Mouse (Mus musculus): ENCODE measurements around the gene Mapk1ip1. TPM values are rescaled to one million over a fixed set of nuclear protein-coding genes. Genes with fewer than 3 reads are reported as not detected.

Mapk1ip1 gene
- polyA plus RNA-seq, 1 experiment from 2014 or later, result 14.5 TPM

GRCm38 (mm10) chr7:138824995-138825756 lies 20.9 kb downstream of the Mapk1ip1 start:
- 82% methylated on average over 19 of the region's 19 CpGs for WGBS
- H3K4me2 ChIP-seq, result no peak overlapping the region
- H3K9me3 ChIP-seq, result no peaks in the 10 kb centered on the region
- H3K4me1 ChIP-seq, result no peaks in the 10 kb centered on the region
- H3K36me3 ChIP-seq, result no peaks in the 10 kb centered on the region
- H3K4me3 ChIP-seq, result no peak overlapping the region
- H3K27me3 ChIP-seq, result no peaks in the 10 kb centered on the region
- no peak overlapping the region for H3K9ac ChIP-seq
- ATAC-seq (ENCODE audit: insufficient number of reproducible peaks, insufficient read depth, low FRiP score, low TSS enrichment, low read depth), result no peak
- H3K27ac ChIP-seq, result no peak overlapping the region

GRCm38 (mm10) chr7:138824423-138824822 lies 21.6 kb downstream of the Mapk1ip1 start:
- Histone ChIP-seq H3K4me1 (no peaks in the 10 kb centered on the region), H3K4me2 (no peak overlapping the region), H3K36me3 (no peaks in the 10 kb centered on the region), H3K9me3 (no peaks in the 10 kb centered on the region), H3K27ac (no peak overlapping the region), H3K9ac (no peak overlapping the region), H3K4me3 (no peak overlapping the region), H3K27me3 (no peaks in the 10 kb centered on the region)
- 86% methylated on average over 6 of the region's 6 CpGs for WGBS
- no peak for ATAC-seq (ENCODE audit: insufficient number of reproducible peaks, insufficient read depth, low FRiP score, low TSS enrichment, low read depth)

- no peak for ATAC-seq (ENCODE audit: insufficient number of reproducible peaks, insufficient read depth, low FRiP score, low TSS enrichment, low read depth)
- Histone ChIP-seq H3K4me1 (peaks cover 3% of the 10 kb centered on the region), H3K27me3 (no peaks in the 10 kb centered on the region), H3K4me2 (no peak overlapping the region), H3K9ac (no peak overlapping the region), H3K9me3 (no peaks in the 10 kb centered on the region), H3K4me3 (no peak overlapping the region), H3K27ac (no peak overlapping the region), H3K36me3 (no peaks in the 10 kb centered on the region)
- 58% methylated on average over 4 of the region's 4 CpGs for WGBS
Observed at GRCm38 (mm10) chr7:138818314-138818713, 27.8 kb downstream of the Mapk1ip1 start.

- Histone ChIP-seq H3K36me3 (no peaks in the 10 kb centered on the region), H3K27ac (no peak overlapping the region), H3K4me3 (no peak overlapping the region), H3K9ac (no peak overlapping the region), H3K4me2 (no peak overlapping the region), H3K27me3 (no peaks in the 10 kb centered on the region), H3K9me3 (no peaks in the 10 kb centered on the region), H3K4me1 (peaks cover 6% of the 10 kb centered on the region)
- no peak for ATAC-seq (ENCODE audit: insufficient number of reproducible peaks, insufficient read depth, low FRiP score, low TSS enrichment, low read depth)
- 56% methylated on average over 11 of the region's 11 CpGs for WGBS
Observed at GRCm38 (mm10) chr7:138813213-138813875, 32.7 kb downstream of the Mapk1ip1 start.

- Histone ChIP-seq H3K27me3 (no peaks in the 10 kb centered on the region), H3K9ac (no peak overlapping the region), H3K36me3 (no peaks in the 10 kb centered on the region), H3K9me3 (peaks cover 11% of the 10 kb centered on the region; the same call in 1 of the 2 replicates), H3K4me1 (peaks cover 4% of the 10 kb centered on the region; the same call in 1 of the 2 replicates), H3K4me3 (no peak overlapping the region), H3K4me2 (no peak overlapping the region), H3K27ac (no peak overlapping the region)
- ATAC-seq (ENCODE audit: insufficient number of reproducible peaks, insufficient read depth, low FRiP score, low TSS enrichment, low read depth), result no peak
- 82% methylated on average over 3 of the region's 3 CpGs for WGBS
Observed at GRCm38 (mm10) chr7:138807146-138807545, 38.9 kb downstream of the Mapk1ip1 start.

- H3K4me2 ChIP-seq, result no peak overlapping the region
- no peaks in the 10 kb centered on the region for H3K27me3 ChIP-seq
- no peak for ATAC-seq (ENCODE audit: insufficient number of reproducible peaks, insufficient read depth, low FRiP score, low TSS enrichment, low read depth)
- no peaks in the 10 kb centered on the region for H3K36me3 ChIP-seq
- no peak overlapping the region for H3K4me3 ChIP-seq
- no peak overlapping the region for H3K9ac ChIP-seq
- no peak overlapping the region for H3K27ac ChIP-seq
- H3K9me3 ChIP-seq, result peaks cover 11% of the 10 kb centered on the region; the same call in 1 of the 2 replicates
- peaks cover 4% of the 10 kb centered on the region; the same call in 1 of the 2 replicates for H3K4me1 ChIP-seq
- 32% methylated on average over 4 of the region's 4 CpGs for WGBS
Observed at GRCm38 (mm10) chr7:138803386-138803785, 42.7 kb downstream of the Mapk1ip1 start.

- Histone ChIP-seq H3K9me3 (no peaks in the 10 kb centered on the region), H3K36me3 (no peaks in the 10 kb centered on the region), H3K4me2 (no peak overlapping the region), H3K9ac (no peak overlapping the region), H3K27ac (no peak overlapping the region), H3K4me1 (no peaks in the 10 kb centered on the region), H3K4me3 (no peak overlapping the region), H3K27me3 (no peaks in the 10 kb centered on the region)
- WGBS, result 71% methylated on average over 5 of the region's 5 CpGs
- no peak for ATAC-seq (ENCODE audit: insufficient number of reproducible peaks, insufficient read depth, low FRiP score, low TSS enrichment, low read depth)
Observed at GRCm38 (mm10) chr7:138788109-138788508, 58.0 kb downstream of the Mapk1ip1 start.

Other genes with a start within 250 kb of the Mapk1ip1 start
- 40.0 and 45.5 TPM in 2 replicates for gene Ppp2r2d, start 194 bp downstream of the Mapk1ip1 start, polyA plus RNA-seq (2015; fragmentation: Nextera tagmentation; extraction: Ambion mirVana)
- gene Bnip3, start 63.2 kb upstream of the Mapk1ip1 start, polyA plus RNA-seq (2015; fragmentation: Nextera tagmentation; extraction: Ambion mirVana), result 100.0 and 100 TPM in 2 replicates
- gene Jakmip3, start 94.5 kb upstream of the Mapk1ip1 start, polyA plus RNA-seq (2015; fragmentation: Nextera tagmentation; extraction: Ambion mirVana), result 0.41 and 0.47 TPM in 2 replicates
- 24.1 and 27.9 TPM in 2 replicates for gene Dpysl4, start 239.7 kb upstream of the Mapk1ip1 start, polyA plus RNA-seq (2015; fragmentation: Nextera tagmentation; extraction: Ambion mirVana)